Mouse (Mus musculus): Measurements from ENCODE around the gene Eral1. TPM values are rescaled to one million over a fixed set of nuclear protein-coding genes. Genes with fewer than 3 reads are reported as not detected.

Gene Eral1
- polyA plus RNA-seq, 1 experiment, result 17.4 TPM

GRCm38 (mm10) chr11:78037831-78038752 lies 42.1 kb downstream of the Eral1 start, which contains the start of gene Flot2:
Gene Flot2, plus strand, starts transcription at chr11:78037931.
- Histone ChIP-seq H3K36me3 (ENCODE audit: control insufficient read depth, insufficient read depth, low read length) (no peaks in the 10 kb centered on the region), H3K4me1 (ENCODE audit: control insufficient read depth, insufficient read depth, low read length) (peaks cover 8% of the 10 kb centered on the region), H3K4me3 (ENCODE audit: control insufficient read depth, low read depth, low read length) (peak within 1 kb of the TSS; percentile 87), H3K27ac (ENCODE audit: control insufficient read depth, insufficient read depth, low read depth, low read length) (peak within 1 kb of the TSS; percentile 61; the same call in 1 of the 2 replicates), H3K27me3 (ENCODE audit: control insufficient read depth, insufficient read depth, low read length) (no peaks in the 10 kb centered on the region)
- TF ChIP-seq CTCF (IDR thresholded peaks at IDR 0.05; ENCODE audit: control insufficient read depth, insufficient read depth, insufficient replicate concordance, low read depth, low read length) (no peak), POLR2A (IDR thresholded peaks at IDR 0.05; ENCODE audit: control insufficient read depth, low read depth, low read length) (peak; percentile 25; the same call in 1 of the 2 replicates)

GRCm38 (mm10) chr11:78036791-78037190 lies 43.4 kb downstream of the Eral1 start:
- Histone ChIP-seq H3K27ac (ENCODE audit: control insufficient read depth, insufficient read depth, low read depth, low read length) (no peak overlapping the region), H3K27me3 (ENCODE audit: control insufficient read depth, insufficient read depth, low read length) (no peaks in the 10 kb centered on the region), H3K4me1 (ENCODE audit: control insufficient read depth, insufficient read depth, low read length) (peaks cover 10% of the 10 kb centered on the region), H3K4me3 (ENCODE audit: control insufficient read depth, low read depth, low read length) (no peak overlapping the region), H3K36me3 (ENCODE audit: control insufficient read depth, insufficient read depth, low read length) (no peaks in the 10 kb centered on the region)
- TF ChIP-seq POLR2A (IDR thresholded peaks at IDR 0.05; ENCODE audit: control insufficient read depth, low read depth, low read length) (no peak), CTCF (IDR thresholded peaks at IDR 0.05; ENCODE audit: control insufficient read depth, insufficient read depth, insufficient replicate concordance, low read depth, low read length) (no peak)

- Histone ChIP-seq H3K36me3 (ENCODE audit: control insufficient read depth, insufficient read depth, low read length) (no peaks in the 10 kb centered on the region), H3K27me3 (ENCODE audit: control insufficient read depth, insufficient read depth, low read length) (no peaks in the 10 kb centered on the region), H3K27ac (ENCODE audit: control insufficient read depth, insufficient read depth, low read depth, low read length) (no peak overlapping the region), H3K4me3 (ENCODE audit: control insufficient read depth, low read depth, low read length) (no peak overlapping the region), H3K4me1 (ENCODE audit: control insufficient read depth, insufficient read depth, low read length) (peaks cover 16% of the 10 kb centered on the region)
- TF ChIP-seq CTCF (IDR thresholded peaks at IDR 0.05; ENCODE audit: control insufficient read depth, insufficient read depth, insufficient replicate concordance, low read depth, low read length) (no peak), POLR2A (IDR thresholded peaks at IDR 0.05; ENCODE audit: control insufficient read depth, low read depth, low read length) (no peak)
These were observed 46.1 kb downstream of the Eral1 start for GRCm38 (mm10) chr11:78033931-78034617.

GRCm38 (mm10) chr11:78032809-78033195 lies 47.4 kb downstream of the Eral1 start:
- peaks cover 13% of the 10 kb centered on the region for H3K4me1 ChIP-seq (ENCODE audit: control insufficient read depth, insufficient read depth, low read length)
- H3K27me3 ChIP-seq (ENCODE audit: control insufficient read depth, insufficient read depth, low read length), result no peaks in the 10 kb centered on the region
- no peak overlapping the region; the same call in 1 of the 2 replicates for H3K27ac ChIP-seq (ENCODE audit: control insufficient read depth, insufficient read depth, low read depth, low read length)
- TF ChIP-seq CTCF (IDR thresholded peaks at IDR 0.05; ENCODE audit: control insufficient read depth, insufficient read depth, insufficient replicate concordance, low read depth, low read length) (no peak), POLR2A (IDR thresholded peaks at IDR 0.05; ENCODE audit: control insufficient read depth, low read depth, low read length) (no peak)
- H3K36me3 ChIP-seq (ENCODE audit: control insufficient read depth, insufficient read depth, low read length), result peaks cover 1% of the 10 kb centered on the region; the same call in 1 of the 2 replicates
- peak overlapping the region; percentile 88 for H3K4me3 ChIP-seq (ENCODE audit: control insufficient read depth, low read depth, low read length)

- TF ChIP-seq POLR2A (IDR thresholded peaks at IDR 0.05; ENCODE audit: control insufficient read depth, low read depth, low read length), result peak; percentile 35; the same call in 1 of the 2 replicates
- TF ChIP-seq CTCF (IDR thresholded peaks at IDR 0.05; ENCODE audit: control insufficient read depth, insufficient read depth, insufficient replicate concordance, low read depth, low read length), result peak; percentile 49; the same call in 1 of the 2 replicates
- peaks cover 11% of the 10 kb centered on the region for H3K4me1 ChIP-seq (ENCODE audit: control insufficient read depth, insufficient read depth, low read length)
- H3K27me3 ChIP-seq (ENCODE audit: control insufficient read depth, insufficient read depth, low read length), result no peaks in the 10 kb centered on the region
- peaks cover 1% of the 10 kb centered on the region for H3K36me3 ChIP-seq (ENCODE audit: control insufficient read depth, insufficient read depth, low read length)
- H3K27ac ChIP-seq (ENCODE audit: control insufficient read depth, insufficient read depth, low read depth, low read length), result peak within 1 kb of the TSS; percentile 32; the same call in 1 of the 2 replicates
- H3K4me3 ChIP-seq (ENCODE audit: control insufficient read depth, low read depth, low read length), result peak within 1 kb of the TSS; percentile 88
These were observed 48.0 kb downstream of the Eral1 start, which contains the start of gene Dhrs13 for GRCm38 (mm10) chr11:78031947-78032808. Gene Dhrs13, plus strand, starts transcription at chr11:78032280.

GRCm38 (mm10) chr11:78031389-78031788 lies 48.8 kb downstream of the Eral1 start:
- H3K4me3 ChIP-seq (ENCODE audit: control insufficient read depth, low read depth, low read length), result peak overlapping the region; percentile 88
- TF ChIP-seq CTCF (IDR thresholded peaks at IDR 0.05; ENCODE audit: control insufficient read depth, insufficient read depth, insufficient replicate concordance, low read depth, low read length) (no peak), POLR2A (IDR thresholded peaks at IDR 0.05; ENCODE audit: control insufficient read depth, low read depth, low read length) (no peak)
- H3K36me3 ChIP-seq (ENCODE audit: control insufficient read depth, insufficient read depth, low read length), result peaks cover 1% of the 10 kb centered on the region
- no peaks in the 10 kb centered on the region for H3K27me3 ChIP-seq (ENCODE audit: control insufficient read depth, insufficient read depth, low read length)
- peak overlapping the region; percentile 23; the same call in 1 of the 2 replicates for H3K27ac ChIP-seq (ENCODE audit: control insufficient read depth, insufficient read depth, low read depth, low read length)
- H3K4me1 ChIP-seq (ENCODE audit: control insufficient read depth, insufficient read depth, low read length), result peaks cover 8% of the 10 kb centered on the region
